Mouse (Mus musculus) induced T-regulatory cell, adult 2 months (primary cell): Measurements from ENCODE around the gene Lck.

ENCODE experiments used
- DNase-seq: peaks from one replicate; pipeline ENCODE4 v3.0.0-alpha.2; 2012; ENCODE audit warnings: low read depth

Gene Lck

GRCm38 (mm10) chr4:129508237-129508515, 65.3 kb downstream of the Lck start:
- no peak for DNase-seq

- DNase-seq = peak; percentile 81
Measured at GRCm38 (mm10) chr4:129507434-129508236, 65.8 kb downstream of the Lck start.

GRCm38 (mm10) chr4:129505511-129505910, 67.9 kb downstream of the Lck start:
- DNase-seq = no peak

GRCm38 (mm10) chr4:129502901-129503444, 70.5 kb downstream of the Lck start:
- no peak for DNase-seq

- no peak for DNase-seq
Measured at GRCm38 (mm10) chr4:129502327-129502888, 71.0 kb downstream of the Lck start.

GRCm38 (mm10) chr4:129500607-129501566, 72.6 kb downstream of the Lck start:
- DNase-seq = peak; percentile 91

- DNase-seq = no peak
Measured at GRCm38 (mm10) chr4:129500017-129500416, 73.4 kb downstream of the Lck start.

GRCm38 (mm10) chr4:129498941-129499340, 74.5 kb downstream of the Lck start:
- DNase-seq = no peak
